Comparison of ENCODE assay signal across 9 mouse cellular contexts in genomic region chr17:84641893-84642292, GRCm38 (mm10). TPM values are rescaled to one million over a fixed set of nuclear protein-coding genes. Genes with fewer than 3 reads are reported as not detected.
DNase-seq lines count a peak whose midpoint lies in the region; ATAC-seq and TF ChIP-seq lines count a peak whose summit lies in the region.
"Had no signal": no experiment of that assay in that cellular context is flagged by ENCODE, and none has a peak within 500 bp of the region (broad histone marks: within the 10 kb centered on the region; RNA-seq: fewer than 3 reads in every experiment).

No protein-coding gene starts in this region.

- H3K27me3 ChIP-seq in midbrain, embryonic 11.5 days (ENCODE audit: control insufficient read depth, insufficient read depth, low read length) = no peaks in the 10 kb centered on the region
- no peaks in the 10 kb centered on the region for H3K27me3 ChIP-seq in midbrain, embryonic 13.5 days
- no peaks in the 10 kb centered on the region for H3K27me3 ChIP-seq in midbrain, postnatal 0 days (ENCODE audit: insufficient read depth, low read length)
- H3K27me3 ChIP-seq: neural tube, embryonic 13.5 days had no signal

- 34% methylated on average over 3 of the region's 3 CpGs for WGBS in midbrain, embryonic 11.5 days
- 32% methylated on average over 3 of the region's 3 CpGs for WGBS in midbrain, embryonic 13.5 days
- WGBS in midbrain, postnatal 0 days = 37% methylated on average over 3 of the region's 3 CpGs

- no peak overlapping the region for H3K9ac ChIP-seq in midbrain, embryonic 11.5 days (ENCODE audit: low read length)
- no peak overlapping the region for H3K9ac ChIP-seq in midbrain, embryonic 13.5 days (replicated peaks)
- no peak overlapping the region for H3K9ac ChIP-seq in midbrain, postnatal 0 days (replicated peaks; ENCODE audit: low read length, poor library complexity, severe bottlenecking)
- H3K9ac ChIP-seq: neural tube, embryonic 13.5 days had no signal

- no peaks in the 10 kb centered on the region for H3K9me3 ChIP-seq in midbrain, embryonic 11.5 days (ENCODE audit: control insufficient read depth, low read length)
- no peaks in the 10 kb centered on the region for H3K9me3 ChIP-seq in midbrain, embryonic 13.5 days
- no peaks in the 10 kb centered on the region for H3K9me3 ChIP-seq in midbrain, postnatal 0 days (ENCODE audit: low read length)
- H3K9me3 ChIP-seq: neural tube, embryonic 13.5 days had no signal

- H3K4me1 ChIP-seq in midbrain, embryonic 11.5 days (ENCODE audit: control insufficient read depth, insufficient read depth, low read length) = peaks cover 5% of the 10 kb centered on the region; the same call in 1 of the 2 replicates
- H3K4me1 ChIP-seq in midbrain, embryonic 13.5 days (replicated peaks) = peaks cover 7% of the 10 kb centered on the region; the same call in 1 of the 2 replicates
- H3K4me1 ChIP-seq in midbrain, postnatal 0 days (ENCODE audit: insufficient read depth, low read length) = no peaks in the 10 kb centered on the region

- peak; percentile 63 for DNase-seq in embryo, embryonic 10 days (ENCODE audit: low spot score)
- no peak for DNase-seq in embryo, embryonic 11 days
- peak; percentile 95 for DNase-seq in midbrain, embryonic 11.5 days (ENCODE audit: low spot score, missing footprints)
- peak; percentile 38 for DNase-seq in adrenal gland, postnatal 25 days
- DNase-seq in kidney, postnatal 14 days = peak; percentile 58
- peak; percentile 60 for DNase-seq in midbrain, postnatal 0 days (ENCODE audit: low spot score)
- DNase-seq in urinary bladder, adult 2 months (ENCODE audit: low spot score) = no peak

- H3K27ac ChIP-seq in midbrain, embryonic 11.5 days (ENCODE audit: low read depth, low read length) = no peak overlapping the region
- H3K27ac ChIP-seq in midbrain, embryonic 13.5 days = no peak overlapping the region
- H3K27ac ChIP-seq in midbrain, postnatal 0 days (ENCODE audit: low read depth, low read length) = no peak overlapping the region
- H3K27ac ChIP-seq: neural tube, embryonic 13.5 days had no signal

- no peak for ATAC-seq in midbrain, embryonic 11.5 days (ENCODE audit: low FRiP score)
- ATAC-seq in midbrain, embryonic 13.5 days = no peak
- ATAC-seq in midbrain, postnatal 0 days (ENCODE audit: low FRiP score) = no peak

- no peak overlapping the region for H3K4me2 ChIP-seq in midbrain, embryonic 11.5 days
- no peak overlapping the region for H3K4me2 ChIP-seq in midbrain, embryonic 13.5 days (replicated peaks)
- H3K4me2 ChIP-seq in midbrain, postnatal 0 days (ENCODE audit: low read depth, low read length, poor library complexity, severe bottlenecking) = no peak overlapping the region
- H3K4me2 ChIP-seq: neural tube, embryonic 13.5 days had no signal

- no peak overlapping the region for H3K4me3 ChIP-seq in midbrain, embryonic 11.5 days (ENCODE audit: low read depth, low read length)
- H3K4me3 ChIP-seq in midbrain, embryonic 13.5 days (replicated peaks) = no peak overlapping the region
- no peak overlapping the region for H3K4me3 ChIP-seq in midbrain, postnatal 0 days (ENCODE audit: low read depth, low read length)
- H3K4me3 ChIP-seq: neural tube, embryonic 13.5 days had no signal

- peak; percentile 84 for TF ChIP-seq CTCF in midbrain, postnatal 0 days (IDR thresholded peaks at IDR 0.05)

- no peaks in the 10 kb centered on the region for H3K36me3 ChIP-seq in midbrain, embryonic 11.5 days (ENCODE audit: control insufficient read depth, insufficient read depth, low read length)
- no peaks in the 10 kb centered on the region for H3K36me3 ChIP-seq in midbrain, embryonic 13.5 days
- H3K36me3 ChIP-seq in midbrain, postnatal 0 days (ENCODE audit: insufficient read depth, low read length) = 0 out of 2 replicates have a peak, but pooled peaks cover 3% of the 10 kb centered on the region
- H3K36me3 ChIP-seq: neural tube, embryonic 13.5 days had no signal

RNA-seq across cellular contexts. Expression of gene Dync2li1, which starts 15.6 kb away (rescaled TPM):
- polyA plus RNA-seq in midbrain, embryonic 11.5 days (2014; fragmentation: Nextera tagmentation; extraction: Ambion mirVana) = 36.9 and 37.1 TPM in 2 replicates
- polyA plus RNA-seq in midbrain, embryonic 13.5 days (2015; fragmentation: Nextera tagmentation; extraction: Ambion mirVana) = 33.3 and 35.9 TPM in 2 replicates
- total RNA-seq in adrenal gland, postnatal 25 days (2021) = 22.4 and 22.6 TPM in 2 replicates
- total RNA-seq in midbrain, postnatal 0 days (2014; rRNA removed) = 18.3 and 19.6 TPM in 2 replicates
- 36.1 and 37.7 TPM in 2 replicates for polyA plus RNA-seq in midbrain, postnatal 0 days (2015; fragmentation: Nextera tagmentation; extraction: Ambion mirVana)
- polyA plus RNA-seq in urinary bladder, adult 2 months (2012; rRNA removed) = 21.1 and 23.9 TPM in 2 replicates

RNA-seq across cellular contexts. Expression of gene Abcg8, which starts 34.2 kb away (rescaled TPM):
- polyA plus RNA-seq in midbrain, embryonic 11.5 days (2014; fragmentation: Nextera tagmentation; extraction: Ambion mirVana) = 0.21 TPM in 1 of 2 replicates, not detected in the other
- 0.11 TPM in 1 of 2 replicates, not detected in the other for polyA plus RNA-seq in midbrain, embryonic 13.5 days (2015; fragmentation: Nextera tagmentation; extraction: Ambion mirVana)
- total RNA-seq in adrenal gland, postnatal 25 days (2021) = 0.09 and 0.81 TPM in 2 replicates
- not detected in 2 replicates for total RNA-seq in midbrain, postnatal 0 days (2014; rRNA removed)
- polyA plus RNA-seq in midbrain, postnatal 0 days (2015; fragmentation: Nextera tagmentation; extraction: Ambion mirVana) = 0.06 TPM in 1 of 2 replicates, not detected in the other
- 0.10 and 0.12 TPM in 2 replicates for polyA plus RNA-seq in urinary bladder, adult 2 months (2012; rRNA removed)
- polyA plus RNA-seq: neural tube, embryonic 13.5 days had no signal

RNA-seq across cellular contexts. Expression of gene Abcg5, which starts 40.9 kb away (rescaled TPM):
- polyA plus RNA-seq in midbrain, embryonic 11.5 days (2014; fragmentation: Nextera tagmentation; extraction: Ambion mirVana) = 1.9 and 2.4 TPM in 2 replicates
- polyA plus RNA-seq in midbrain, embryonic 13.5 days (2015; fragmentation: Nextera tagmentation; extraction: Ambion mirVana) = 1.1 and 3.0 TPM in 2 replicates
- total RNA-seq in adrenal gland, postnatal 25 days (2021) = 0.12 and 1.3 TPM in 2 replicates
- total RNA-seq in midbrain, postnatal 0 days (2014; rRNA removed) = 2.9 and 3.0 TPM in 2 replicates
- polyA plus RNA-seq in midbrain, postnatal 0 days (2015; fragmentation: Nextera tagmentation; extraction: Ambion mirVana) = 1.2 and 1.3 TPM in 2 replicates
- polyA plus RNA-seq in urinary bladder, adult 2 months (2012; rRNA removed) = 0.66 and 0.84 TPM in 2 replicates

Comparison
In these comparisons a context has a peak if more than half of its experiments do, and no peak if none do; other contexts are left out.
1. DNase-seq: peak in embryo, embryonic 10 days (single experiment), midbrain, embryonic 11.5 days (single experiment), adrenal gland, postnatal 25 days (single experiment), kidney, postnatal 14 days (single experiment) and midbrain, postnatal 0 days (single experiment); none in embryo, embryonic 11 days (single experiment) and urinary bladder, adult 2 months (single experiment).